Comparison of ENCODE assay signal across 8 mouse cellular contexts in genomic region chr10:95254046-95254445, GRCm38 (mm10).
DNase-seq lines count a peak whose midpoint lies in the region; ATAC-seq and TF ChIP-seq lines count a peak whose summit lies in the region.
"Had no signal": no experiment of that assay in that cellular context is flagged by ENCODE, and none has a peak within 500 bp of the region (broad histone marks: within the 10 kb centered on the region; RNA-seq: fewer than 3 reads in every experiment).

No protein-coding gene starts in this region.

- peak; percentile 61 for DNase-seq in R1 (ENCODE audit: low read depth, low spot score)
- no peak for DNase-seq in limb, embryonic 14.5 days (ENCODE audit: low spot score)
- no peak for DNase-seq in adrenal gland, postnatal 25 days
- no peak for DNase-seq in gastrocnemius, postnatal 10 days

- H3K27me3 ChIP-seq in intestine, postnatal 0 days (replicated peaks; ENCODE audit: control insufficient read depth, insufficient read depth, low read length), result no peaks in the 10 kb centered on the region
- H3K27me3 ChIP-seq in intestine, embryonic 16.5 days (replicated peaks; ENCODE audit: control insufficient read depth, insufficient read depth, low read length), result no peaks in the 10 kb centered on the region
- H3K27me3 ChIP-seq in embryonic facial prominence, embryonic 12.5 days, result no peaks in the 10 kb centered on the region
- H3K27me3 ChIP-seq in limb, embryonic 14.5 days (ENCODE audit: control insufficient read depth, insufficient read depth, low read length), result no peaks in the 10 kb centered on the region

- 55% methylated on average over 3 of the region's 3 CpGs for WGBS in intestine, postnatal 0 days
- 58% methylated on average over 3 of the region's 3 CpGs for WGBS in intestine, embryonic 16.5 days
- WGBS in embryonic facial prominence, embryonic 12.5 days, result 74% methylated on average over 3 of the region's 3 CpGs
- 70% methylated on average over 3 of the region's 3 CpGs for WGBS in limb, embryonic 14.5 days

- no peak overlapping the region for H3K4me3 ChIP-seq in intestine, postnatal 0 days (ENCODE audit: low read depth, low read length)
- H3K4me3 ChIP-seq in intestine, embryonic 16.5 days (ENCODE audit: low read length), result no peak overlapping the region
- H3K4me3 ChIP-seq in embryonic facial prominence, embryonic 12.5 days, result no peak overlapping the region
- no peak overlapping the region for H3K4me3 ChIP-seq in limb, embryonic 14.5 days (replicated peaks; ENCODE audit: low read length)

- no peak for TF ChIP-seq CTCF in intestine, postnatal 0 days (IDR thresholded peaks at IDR 0.05; ENCODE audit: low read depth)

- no peak overlapping the region for H3K9ac ChIP-seq in intestine, postnatal 0 days (ENCODE audit: low read depth, low read length)
- H3K9ac ChIP-seq in intestine, embryonic 16.5 days (ENCODE audit: low read depth, low read length), result no peak overlapping the region
- no peak overlapping the region for H3K9ac ChIP-seq in embryonic facial prominence, embryonic 12.5 days
- no peak overlapping the region for H3K9ac ChIP-seq in limb, embryonic 14.5 days (ENCODE audit: low read depth, low read length, severe bottlenecking)
- H3K9ac ChIP-seq: liver, embryonic 14.5 days had no signal

- H3K27ac ChIP-seq in intestine, postnatal 0 days (ENCODE audit: low read depth, low read length), result no peak overlapping the region
- no peak overlapping the region for H3K27ac ChIP-seq in intestine, embryonic 16.5 days (ENCODE audit: low read length)
- H3K27ac ChIP-seq in embryonic facial prominence, embryonic 12.5 days, result peak overlapping the region; percentile 64; the same call in 1 of the 2 replicates
- H3K27ac ChIP-seq in limb, embryonic 14.5 days (replicated peaks; ENCODE audit: low read depth, low read length), result no peak overlapping the region
- H3K27ac ChIP-seq: liver, embryonic 14.5 days had no signal

- no peak for TF ChIP-seq POLR2A in limb, embryonic 14.5 days (IDR thresholded peaks at IDR 0.05; ENCODE audit: borderline replicate concordance, extremely low read depth, insufficient read depth, insufficient read length)

- no peaks in the 10 kb centered on the region for H3K36me3 ChIP-seq in intestine, postnatal 0 days (ENCODE audit: control insufficient read depth, insufficient read depth)
- H3K36me3 ChIP-seq in intestine, embryonic 16.5 days (ENCODE audit: control insufficient read depth, insufficient read depth, low read length), result no peaks in the 10 kb centered on the region
- no peaks in the 10 kb centered on the region for H3K36me3 ChIP-seq in embryonic facial prominence, embryonic 12.5 days
- no peaks in the 10 kb centered on the region for H3K36me3 ChIP-seq in limb, embryonic 14.5 days (ENCODE audit: control insufficient read depth, insufficient read depth, low read length)

- 0 out of 2 replicates have a peak overlapping the region, but pooled peaks have one; percentile 32 for H3K4me2 ChIP-seq in intestine, postnatal 0 days (replicated peaks; ENCODE audit: low read depth)
- no peak overlapping the region for H3K4me2 ChIP-seq in intestine, embryonic 16.5 days (ENCODE audit: low read depth, low read length)
- H3K4me2 ChIP-seq in embryonic facial prominence, embryonic 12.5 days (replicated peaks), result no peak overlapping the region
- H3K4me2 ChIP-seq in limb, embryonic 14.5 days (replicated peaks; ENCODE audit: low read depth, low read length, severe bottlenecking), result peak overlapping the region; percentile 30; the same call in 1 of the 2 replicates

- no peaks in the 10 kb centered on the region for H3K9me3 ChIP-seq in intestine, postnatal 0 days (ENCODE audit: control insufficient read depth)
- H3K9me3 ChIP-seq in intestine, embryonic 16.5 days (ENCODE audit: control insufficient read depth, low read length), result no peaks in the 10 kb centered on the region
- no peaks in the 10 kb centered on the region for H3K9me3 ChIP-seq in embryonic facial prominence, embryonic 12.5 days
- no peaks in the 10 kb centered on the region for H3K9me3 ChIP-seq in limb, embryonic 14.5 days (ENCODE audit: control insufficient read depth, low read length)

- ATAC-seq in intestine, postnatal 0 days, result no peak
- ATAC-seq in intestine, embryonic 16.5 days, result no peak
- ATAC-seq in embryonic facial prominence, embryonic 12.5 days (ENCODE audit: insufficient number of reproducible peaks, insufficient read depth, low FRiP score, low TSS enrichment), result no peak
- ATAC-seq in limb, embryonic 14.5 days (ENCODE audit: low FRiP score, low read depth), result no peak

- H3K4me1 ChIP-seq in intestine, postnatal 0 days (replicated peaks; ENCODE audit: control insufficient read depth, insufficient read depth, low read length), result no peaks in the 10 kb centered on the region
- peaks cover 3% of the 10 kb centered on the region; the same call in 1 of the 2 replicates for H3K4me1 ChIP-seq in intestine, embryonic 16.5 days (ENCODE audit: control insufficient read depth, insufficient read depth, low read length)
- H3K4me1 ChIP-seq in embryonic facial prominence, embryonic 12.5 days, result peaks cover 33% of the 10 kb centered on the region
- peaks cover 23% of the 10 kb centered on the region for H3K4me1 ChIP-seq in limb, embryonic 14.5 days (ENCODE audit: control insufficient read depth, insufficient read depth, low read length)

Comparison
In these comparisons a context has a peak if more than half of its experiments do, and no peak if none do; other contexts are left out.
1. H3K4me2 ChIP-seq: peak in intestine, postnatal 0 days (single experiment) and limb, embryonic 14.5 days (single experiment); none in intestine, embryonic 16.5 days (single experiment) and embryonic facial prominence, embryonic 12.5 days (single experiment).